Mouse (Mus musculus) liver, postnatal 0 days (tissue): ENCODE measurements around the gene Cfap70.

Source experiments
- CTCF ChIP-seq: sonication (generic); IDR thresholded peaks from 2 replicates; pipeline ENCODE4 v1.5.1; 2016; ENCODE audit warnings: antibody characterized with exemption, low read depth
- EP300 ChIP-seq: IDR thresholded peaks from 2 replicates; pipeline ENCODE4 v1.6.1; 2016; ENCODE audit warnings: antibody characterized with exemption, low read depth, mild to moderate bottlenecking

GRCm38 (mm10) chr14:20389446-20390079 lies 62.5 kb downstream of the Cfap70 start:
- TF ChIP-seq EP300 (no peak), CTCF (no peak)
